Mouse (Mus musculus) midbrain, embryonic 14.5 days (tissue): Measurements from ENCODE around the gene Fermt2. TPM values are rescaled to one million over a fixed set of nuclear protein-coding genes. Genes with fewer than 3 reads are reported as not detected.

Source experiments
- ATAC-seq: fragments of 200-750 bp; cut with Nextera tagmentation; 2 replicates; pipeline ENCODE4 v1.8.0; 2017; ENCODE audit warnings: moderate number of reproducible peaks, moderate library complexity; ENCODE audit not compliant: low FRiP score, low TSS enrichment
- DNase-seq: peaks from one replicate; pipeline ENCODE4 v3.0.0-alpha.2; 2015
- H3K27ac ChIP-seq: fragments of 300-500 bp; sonication (generic); replicated peaks from 2 replicates; pipeline ENCODE4 v1.5.1; 2014; ENCODE audit warnings: mild to moderate bottlenecking, low read depth, low read length, moderate library complexity
- H3K27me3 ChIP-seq: fragments of 300-500 bp; sonication (generic); 2 replicates; pipeline ENCODE4 v1.6.1; 2014; ENCODE audit warnings: low read length, control low read depth, mixed read lengths; ENCODE audit not compliant: control insufficient read depth, insufficient read depth
- H3K36me3 ChIP-seq: fragments of 300-500 bp; sonication (generic); 2 replicates; pipeline ENCODE4 v1.6.1; 2014; ENCODE audit warnings: low read length, control low read depth; ENCODE audit not compliant: control insufficient read depth, insufficient read depth
- H3K4me1 ChIP-seq: fragments of 300-500 bp; sonication (generic); 2 replicates; pipeline ENCODE4 v1.6.1; 2014; ENCODE audit warnings: mild to moderate bottlenecking, antibody characterized with exemption, low read length, control low read depth; ENCODE audit not compliant: control insufficient read depth, insufficient read depth
- H3K4me2 ChIP-seq: fragments of 300-500 bp; sonication (generic); 2 replicates; pipeline ENCODE4 v1.6.1; 2014; ENCODE audit warnings: mild to moderate bottlenecking, low read length, moderate library complexity
- H3K4me3 ChIP-seq: fragments of 300-500 bp; sonication (generic); replicated peaks from 2 replicates; pipeline ENCODE4 v1.5.1; 2014; ENCODE audit warnings: low read depth, low read length
- H3K9ac ChIP-seq: fragments of 300-500 bp; sonication (generic); replicated peaks from 2 replicates; pipeline ENCODE4 v1.6.1; 2014; ENCODE audit warnings: mild to moderate bottlenecking, low read length, moderate library complexity
- H3K9me3 ChIP-seq: fragments of 300-500 bp; sonication (generic); 2 replicates; pipeline ENCODE4 v1.6.1; 2016; ENCODE audit warnings: low read length, control low read depth, mixed read lengths; ENCODE audit not compliant: control insufficient read depth
- WGBS: fragments of 180-500 bp; shearing (Covaris S2); extraction: QIAGEN DNeasy Blood & Tissue Kit; methylation state at CpG from one replicate; pipeline ENCODE4 v1.1.7; 2014; 5-methylcytosine and 5-hydroxymethylcytosine counted together
- polyA plus RNA-seq: library from polyadenylated mRNA; unstranded; fragments of >200 nt; fragmentation: Nextera tagmentation; extraction: Ambion mirVana; gene quantifications from 2 replicates; pipeline ENCODE4 v1.2.1, GENCODE M21; 2014

The Fermt2 gene
- polyA plus RNA-seq, 1 experiment from 2014 or later, result 49.1 TPM

- under 1% methylated on average over 13 of the region's 13 CpGs for WGBS
These were observed 1.1 kb downstream of the Fermt2 start for GRCm38 (mm10) chr14:45528861-45529260.

GRCm38 (mm10) chr14:45515771-45516170 is 14.1 kb downstream of the Fermt2 start:
- H3K9ac ChIP-seq, result no peak overlapping the region
- H3K4me1 ChIP-seq, result no peaks in the 10 kb centered on the region
- no peak overlapping the region for H3K4me3 ChIP-seq
- no peaks in the 10 kb centered on the region for H3K36me3 ChIP-seq
- no peak overlapping the region for H3K4me2 ChIP-seq
- H3K27ac ChIP-seq, result no peak overlapping the region
- DNase-seq (no peak), ATAC-seq (no peak)
- H3K27me3 ChIP-seq, result no peaks in the 10 kb centered on the region
- H3K9me3 ChIP-seq, result no peaks in the 10 kb centered on the region
- 78% methylated on average over 11 of the region's 11 CpGs for WGBS

More at GRCm38 (mm10) chr14:45528861-45529260, 1.1 kb downstream of the Fermt2 start:
- H3K4me3 ChIP-seq, result peak overlapping the region; percentile 79
- H3K9me3 ChIP-seq, result no peaks in the 10 kb centered on the region
- H3K36me3 ChIP-seq, result no peaks in the 10 kb centered on the region
- H3K9ac ChIP-seq, result peak overlapping the region; percentile 78
- peaks cover 21% of the 10 kb centered on the region; the same call in 1 of the 2 replicates for H3K4me1 ChIP-seq
- no peak for ATAC-seq
- peak overlapping the region; percentile 90; the same call in 1 of the 2 replicates for H3K27ac ChIP-seq
- no peak for DNase-seq
- no peaks in the 10 kb centered on the region for H3K27me3 ChIP-seq
- H3K4me2 ChIP-seq, result peak overlapping the region; percentile 77

GRCm38 (mm10) chr14:45510787-45511186 is 19.1 kb downstream of the Fermt2 start:
- H3K9me3 ChIP-seq, result 0 out of 2 replicates have a peak, but pooled peaks cover under 1% of the 10 kb centered on the region
- H3K9ac ChIP-seq, result no peak overlapping the region
- H3K4me2 ChIP-seq, result no peak overlapping the region
- DNase-seq (no peak), ATAC-seq (no peak)
- H3K27ac ChIP-seq, result no peak overlapping the region
- no peaks in the 10 kb centered on the region for H3K27me3 ChIP-seq
- no peak overlapping the region for H3K4me3 ChIP-seq
- peaks cover 20% of the 10 kb centered on the region; the same call in 1 of the 2 replicates for H3K4me1 ChIP-seq
- WGBS, result 65% methylated on average over 4 of the region's 4 CpGs
- no peaks in the 10 kb centered on the region for H3K36me3 ChIP-seq

- 0 out of 2 replicates have a peak, but pooled peaks cover 3% of the 10 kb centered on the region for H3K36me3 ChIP-seq
- H3K9me3 ChIP-seq, result 0 out of 2 replicates have a peak, but pooled peaks cover 3% of the 10 kb centered on the region
- WGBS, result 50% methylated on average over 4 of the region's 4 CpGs
- DNase-seq, result peak; percentile 25
- H3K4me3 ChIP-seq, result no peak overlapping the region
- 0 out of 2 replicates have a peak overlapping the region, but pooled peaks have one; percentile 26 for H3K27ac ChIP-seq
- H3K4me1 ChIP-seq, result peaks cover 20% of the 10 kb centered on the region; the same call in 1 of the 2 replicates
- no peaks in the 10 kb centered on the region for H3K27me3 ChIP-seq
- no peak for ATAC-seq
- H3K9ac ChIP-seq, result no peak overlapping the region
- no peak overlapping the region for H3K4me2 ChIP-seq
These were observed 22.0 kb downstream of the Fermt2 start for GRCm38 (mm10) chr14:45507923-45508322.

- DNase-seq, result no peak
- 0 out of 2 replicates have a peak, but pooled peaks cover 3% of the 10 kb centered on the region for H3K36me3 ChIP-seq
- 0 out of 2 replicates have a peak, but pooled peaks cover 3% of the 10 kb centered on the region for H3K9me3 ChIP-seq
- H3K9ac ChIP-seq, result no peak overlapping the region
- 69% methylated on average over 3 of the region's 3 CpGs for WGBS
- H3K27ac ChIP-seq, result peak overlapping the region; percentile 34
- H3K4me1 ChIP-seq, result peaks cover 20% of the 10 kb centered on the region; the same call in 1 of the 2 replicates
- H3K4me2 ChIP-seq, result no peak overlapping the region
- H3K4me3 ChIP-seq, result no peak overlapping the region
- no peaks in the 10 kb centered on the region for H3K27me3 ChIP-seq
- no peak for ATAC-seq
These were observed 22.5 kb downstream of the Fermt2 start for GRCm38 (mm10) chr14:45507447-45507846.

- H3K4me3 ChIP-seq, result no peak overlapping the region
- 0 out of 2 replicates have a peak, but pooled peaks cover 3% of the 10 kb centered on the region for H3K36me3 ChIP-seq
- ATAC-seq (no peak), DNase-seq (peak; percentile 46)
- peaks cover 20% of the 10 kb centered on the region; the same call in 1 of the 2 replicates for H3K4me1 ChIP-seq
- H3K27ac ChIP-seq, result peak overlapping the region; percentile 34
- no peaks in the 10 kb centered on the region for H3K27me3 ChIP-seq
- no peak overlapping the region for H3K9ac ChIP-seq
- 23% methylated on average over 6 of the region's 6 CpGs for WGBS
- H3K4me2 ChIP-seq, result no peak overlapping the region
- 0 out of 2 replicates have a peak, but pooled peaks cover 3% of the 10 kb centered on the region for H3K9me3 ChIP-seq
These were observed 22.9 kb downstream of the Fermt2 start for GRCm38 (mm10) chr14:45507032-45507431.

- no peak overlapping the region for H3K27ac ChIP-seq
- no peaks in the 10 kb centered on the region for H3K27me3 ChIP-seq
- H3K4me2 ChIP-seq, result no peak overlapping the region
- H3K4me1 ChIP-seq, result peaks cover 20% of the 10 kb centered on the region; the same call in 1 of the 2 replicates
- DNase-seq (no peak), ATAC-seq (no peak)
- no peak overlapping the region for H3K4me3 ChIP-seq
- H3K9ac ChIP-seq, result no peak overlapping the region
- H3K9me3 ChIP-seq, result 0 out of 2 replicates have a peak, but pooled peaks cover 3% of the 10 kb centered on the region
- 0 out of 2 replicates have a peak, but pooled peaks cover 3% of the 10 kb centered on the region for H3K36me3 ChIP-seq
- 92% methylated on average over 4 of the region's 4 CpGs for WGBS
These were observed 23.8 kb downstream of the Fermt2 start for GRCm38 (mm10) chr14:45506165-45506564.

GRCm38 (mm10) chr14:45504422-45505113 is 25.4 kb downstream of the Fermt2 start:
- H3K27ac ChIP-seq, result no peak overlapping the region
- 0 out of 2 replicates have a peak, but pooled peaks cover 3% of the 10 kb centered on the region for H3K9me3 ChIP-seq
- no peak overlapping the region for H3K9ac ChIP-seq
- DNase-seq (no peak), ATAC-seq (no peak)
- peaks cover 20% of the 10 kb centered on the region; the same call in 1 of the 2 replicates for H3K4me1 ChIP-seq
- H3K27me3 ChIP-seq, result no peaks in the 10 kb centered on the region
- no peak overlapping the region for H3K4me2 ChIP-seq
- 94% methylated on average over 10 of the region's 10 CpGs for WGBS
- no peak overlapping the region for H3K4me3 ChIP-seq
- H3K36me3 ChIP-seq, result peaks cover 11% of the 10 kb centered on the region; the same call in 1 of the 2 replicates
